Mouse (Mus musculus) liver, adult (tissue): ENCODE results near the gene Gzmc.

Experiments used
- GATA4 ChIP-seq: IDR thresholded peaks from 2 replicates; pipeline ENCODE4 v1.6.1; 2014; ENCODE audit warnings: mild to moderate bottlenecking, low read length; ENCODE audit not compliant: insufficient replicate concordance

Gene Gzmc

DNA sequence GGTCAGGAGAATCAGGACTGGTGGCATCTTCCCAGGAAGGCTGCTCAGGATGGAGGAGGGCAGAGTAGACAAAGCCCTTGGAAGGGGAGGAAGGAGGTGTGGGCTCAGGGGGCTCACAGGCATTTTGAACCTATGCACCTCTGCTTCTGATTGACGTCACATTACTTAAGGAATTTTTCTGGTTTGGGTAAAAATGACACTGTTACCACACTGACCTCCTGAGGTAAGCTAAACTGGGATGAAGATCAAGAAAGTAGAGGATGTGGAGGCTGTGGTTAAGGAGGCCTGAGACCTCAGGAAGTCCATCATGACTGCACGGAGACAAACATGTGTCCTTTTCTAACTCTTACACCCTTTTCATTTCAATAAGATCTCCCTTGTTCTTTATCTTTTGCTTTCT, at the start of gene Gzmc:
Gene Gzmc, minus strand, starts transcription at position 101 of the 400 bp plus-strand sequence.
- TF ChIP-seq GATA4 = no peak

GRCm38 (mm10) chr14:56283816-56284215, 49.4 kb upstream of the Gzmc start:
- no peak for TF ChIP-seq GATA4

GRCm38 (mm10) chr14:56281090-56281489, 46.6 kb upstream of the Gzmc start:
- no peak for TF ChIP-seq GATA4

GRCm38 (mm10) chr14:56266109-56266508, 31.7 kb upstream of the Gzmc start:
- TF ChIP-seq GATA4 = no peak

- TF ChIP-seq GATA4 = no peak
These were observed 27.7 kb upstream of the Gzmc start, which contains the start of gene Gzmb for GRCm38 (mm10) chr14:56262153-56262552. TSS of gene Gzmb (minus strand) at chr14:56262260.

DNA sequence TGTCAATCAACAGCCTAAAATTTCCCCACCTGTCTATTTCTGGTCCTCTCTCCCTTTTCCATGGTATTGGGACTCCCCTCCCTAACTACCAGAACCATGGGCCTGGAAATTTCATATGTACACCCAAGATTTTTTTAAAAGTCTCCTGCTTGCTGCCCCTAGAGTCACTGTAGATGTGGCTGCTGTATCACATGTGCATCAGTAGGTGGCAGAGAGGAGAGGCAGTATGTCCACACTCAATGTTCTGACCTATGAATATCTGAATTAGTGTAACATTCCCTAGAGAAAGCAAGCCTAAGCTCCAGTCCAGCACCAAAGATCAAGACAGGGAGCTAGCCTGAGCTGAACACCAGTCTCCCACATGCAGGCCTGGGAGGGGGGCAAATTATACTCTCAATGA, 6.0 kb upstream of the Gzmc start:
- no peak for TF ChIP-seq GATA4

DNA sequence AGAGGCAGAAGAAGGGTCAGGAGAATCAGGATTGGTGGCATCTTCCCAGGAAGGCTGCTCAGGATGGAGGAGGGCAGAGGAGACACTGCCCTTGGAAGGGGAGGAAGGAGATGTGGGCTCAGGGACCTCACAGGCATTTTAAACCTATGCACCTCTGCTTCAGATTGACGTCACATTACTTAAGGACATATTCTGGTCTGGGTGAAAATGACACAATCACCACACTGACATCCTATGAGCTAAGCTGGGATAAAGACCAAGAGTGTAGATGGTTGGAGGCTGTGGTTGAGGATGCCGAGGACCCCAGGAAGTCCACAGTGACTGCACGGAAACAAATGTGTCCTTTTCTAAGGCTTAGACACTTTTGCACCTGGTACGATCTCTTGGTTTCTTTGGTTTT, 23.1 kb downstream of the Gzmc start, which contains the start of gene Gzmf:
Gene Gzmf, minus strand, starts transcription at position 101 of the 400 bp plus-strand sequence.
- TF ChIP-seq GATA4 = no peak

GRCm38 (mm10) chr14:56205613-56206012, 28.8 kb downstream of the Gzmc start:
- no peak for TF ChIP-seq GATA4

DNA sequence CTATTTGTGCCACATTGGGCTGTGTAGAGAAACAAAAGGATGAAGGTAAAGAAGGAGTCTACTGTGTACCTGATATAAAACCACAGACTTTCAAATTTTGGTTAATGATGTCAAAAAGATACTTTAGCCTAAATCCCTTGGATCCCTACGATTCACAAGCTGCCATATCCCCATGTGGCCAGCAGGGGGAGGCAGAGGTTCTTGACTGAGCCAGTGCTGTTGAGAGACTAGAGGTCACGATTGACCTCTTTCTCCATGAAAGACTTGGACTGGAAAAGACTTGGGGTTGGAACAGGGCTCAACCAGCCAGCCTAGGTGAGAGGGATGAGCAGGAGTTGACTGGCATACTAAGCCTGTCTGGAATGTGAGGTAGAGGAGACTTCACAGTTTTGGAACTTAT, 30.5 kb downstream of the Gzmc start:
- TF ChIP-seq GATA4 = no peak

DNA sequence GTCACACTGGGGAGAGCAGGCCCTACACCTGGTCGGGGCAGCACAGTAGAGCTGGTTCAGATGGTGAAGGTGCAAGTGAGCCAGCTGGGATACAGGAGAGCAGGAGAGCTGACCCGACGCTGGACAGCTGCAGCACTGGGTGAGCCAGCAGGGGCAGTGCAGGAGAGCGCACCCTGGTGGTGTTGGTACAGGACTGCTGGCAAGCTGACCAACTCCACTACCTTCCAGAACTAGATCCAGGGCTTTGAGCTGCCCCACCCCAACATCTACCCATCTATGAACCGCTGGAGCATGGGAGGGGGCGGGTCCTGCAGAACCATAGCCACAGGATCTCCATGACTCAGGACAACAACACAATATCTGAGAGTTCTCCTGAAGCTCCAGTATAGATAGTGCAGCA, 47.5 kb downstream of the Gzmc start:
- no peak for TF ChIP-seq GATA4

GRCm38 (mm10) chr14:56186521-56186920, 47.9 kb downstream of the Gzmc start:
- TF ChIP-seq GATA4 = no peak
